Comparison of ENCODE assay signal across 13 mouse cellular contexts in genomic region chr12:21330961-21331576, GRCm38 (mm10). TPM values are rescaled to one million over a fixed set of nuclear protein-coding genes. Genes with fewer than 3 reads are reported as not detected.
A peak's percentile ranks its signal among the peaks of the same experiment; 100 is the strongest.
DNase-seq lines count a peak whose midpoint lies in the region; ATAC-seq and TF ChIP-seq lines count a peak whose summit lies in the region.
"Had no signal": no experiment of that assay in that cellular context is flagged by ENCODE, and none has a peak within 500 bp of the region (broad histone marks: within the 10 kb centered on the region; RNA-seq: fewer than 3 reads in every experiment).

No protein-coding gene starts in this region.

- H3K4me2 ChIP-seq in heart, embryonic 11.5 days, result no peak overlapping the region
- H3K4me2 ChIP-seq: intestine, embryonic 15.5 days had no signal

- no peak overlapping the region for H3K4me3 ChIP-seq in heart, adult 2 months
- no peak overlapping the region for H3K4me3 ChIP-seq in heart, embryonic 11.5 days (ENCODE audit: low read depth, low read length)
- H3K4me3 ChIP-seq: intestine, embryonic 15.5 days had no signal

- 56% methylated on average over 10 of the region's 10 CpGs for WGBS in heart, adult 2 months
- 91% methylated on average over 10 of the region's 10 CpGs for WGBS in heart, embryonic 11.5 days (ENCODE audit: insufficient replicate concordance)

- H3K79me2 ChIP-seq in heart, adult 2 months (replicated peaks; ENCODE audit: control insufficient read depth, insufficient read depth, low read length), result no peaks in the 10 kb centered on the region

- no peak for ATAC-seq in heart, embryonic 11.5 days (replicated peaks; ENCODE audit: insufficient number of reproducible peaks, low FRiP score, low TSS enrichment)
- ATAC-seq: forebrain, embryonic 16.5 days; intestine, embryonic 15.5 days had no signal

- DNase-seq in heart, adult 2 months, result peak in 1 of 2 experiments; percentile 35
- peak; percentile 31 to 66 for DNase-seq in frontal cortex, adult 2 months (ENCODE audit: extremely low spot score in 1 of 2, low spot score in 1 of 2)
- DNase-seq in heart, postnatal 10 days, result peak; percentile 34 to 46
- DNase-seq in right cerebral cortex, postnatal 25 days, result peak; percentile 52
- DNase-seq in urinary bladder, adult 18-20 months (ENCODE audit: low spot score in 2 of 2), result no peak
- no peak for DNase-seq in adrenal gland, adult 18-20 months (ENCODE audit: low spot score in 2 of 2)
- no peak for DNase-seq in layer of hippocampus, postnatal 10 days (ENCODE audit: low spot score in 2 of 2)
- DNase-seq: B cell, adult 2 months; cerebellum, adult 2 months; lung, adult 2 months had no signal

- H3K9ac ChIP-seq in heart, adult 2 months (ENCODE audit: low read depth, low read length), result no peak overlapping the region
- H3K9ac ChIP-seq in heart, embryonic 11.5 days (ENCODE audit: low read depth, low read length), result no peak overlapping the region
- H3K9ac ChIP-seq: intestine, embryonic 15.5 days had no signal

- no peak for TF ChIP-seq POLR2A in heart, adult 2 months (IDR thresholded peaks at IDR 0.05; ENCODE audit: insufficient read depth, low read depth, low read length)

- H3K36me3 ChIP-seq in heart, adult 2 months (ENCODE audit: control insufficient read depth, insufficient read depth, low read length), result peaks cover 7% of the 10 kb centered on the region
- peaks cover 22% of the 10 kb centered on the region for H3K36me3 ChIP-seq in heart, embryonic 11.5 days (ENCODE audit: control insufficient read depth, insufficient read depth, low read length)

- intact Hi-C loops in heart, adult 2 months (cut with DNase I), result no loop called here
- intact Hi-C loops in heart, postnatal 10 days (cut with DNase I), result no loop called here

- no peaks in the 10 kb centered on the region for H3K9me3 ChIP-seq in heart, embryonic 11.5 days (replicated peaks; ENCODE audit: control insufficient read depth, low read length)
- H3K9me3 ChIP-seq: intestine, embryonic 15.5 days had no signal

- H3K4me1 ChIP-seq in heart, adult 2 months (ENCODE audit: control insufficient read depth, insufficient read depth, low read length), result peaks cover 1% of the 10 kb centered on the region; the same call in 1 of the 2 replicates
- 0 out of 2 replicates have a peak, but pooled peaks cover 2% of the 10 kb centered on the region for H3K4me1 ChIP-seq in heart, embryonic 11.5 days (ENCODE audit: control insufficient read depth, insufficient read depth, low read length)
- H3K4me1 ChIP-seq: intestine, embryonic 15.5 days had no signal

- no peak for TF ChIP-seq EP300 in heart, adult 2 months (IDR thresholded peaks at IDR 0.05; ENCODE audit: insufficient read depth, low read depth, low read length)

- no peak for TF ChIP-seq CTCF in heart, adult 2 months (IDR thresholded peaks at IDR 0.05)

- peak overlapping the region; percentile 31; the same call in 1 of the 2 replicates for H3K27ac ChIP-seq in heart, adult 2 months
- H3K27ac ChIP-seq in heart, embryonic 11.5 days (ENCODE audit: low read depth, low read length), result no peak overlapping the region
- H3K27ac ChIP-seq: intestine, embryonic 15.5 days had no signal

- H3K27me3 ChIP-seq in heart, adult 2 months (ENCODE audit: control insufficient read depth, insufficient read depth, low read length), result no peaks in the 10 kb centered on the region
- no peaks in the 10 kb centered on the region for H3K27me3 ChIP-seq in heart, embryonic 11.5 days (ENCODE audit: control insufficient read depth, insufficient read depth, low read length)
- H3K27me3 ChIP-seq: intestine, embryonic 15.5 days had no signal

RNA-seq across cellular contexts. Expression of gene Iah1, which starts 14.9 kb away (rescaled TPM):
- total RNA-seq in heart, adult 2 months (2021), result 10 to 100 TPM; 12.6 to 13.5 TPM
- polyA plus RNA-seq in heart, adult 2 months (2012; rRNA removed), result 28.4 and 30.5 TPM in 2 replicates
- polyA plus RNA-seq in heart, embryonic 11.5 days (2014; fragmentation: Nextera tagmentation; extraction: Ambion mirVana), result 42.9 and 50.2 TPM in 2 replicates
- polyA plus RNA-seq in frontal cortex, adult 2 months (2012; rRNA removed), result 22.8 and 25.2 TPM in 2 replicates
- 10 to 100 TPM; 26.7 to 28.0 TPM for total RNA-seq in heart, postnatal 10 days (2021)
- total RNA-seq in adrenal gland, adult 18-20 months (2021), result 10 to 100 TPM; 51.0 to 60.2 TPM
- total RNA-seq in layer of hippocampus, postnatal 10 days (2021), result 10 to 100 TPM; 17.8 to 20.6 TPM

RNA-seq across cellular contexts. Expression of gene Adam17, which starts 42.4 kb away (rescaled TPM):
- 10 to 100 TPM; 39.2 to 43.8 TPM for total RNA-seq in heart, adult 2 months (2021)
- polyA plus RNA-seq in heart, adult 2 months (2012; rRNA removed), result 27.9 and 81.6 TPM in 2 replicates
- polyA plus RNA-seq in heart, embryonic 11.5 days (2014; fragmentation: Nextera tagmentation; extraction: Ambion mirVana), result 28.7 and 36.0 TPM in 2 replicates
- polyA plus RNA-seq in frontal cortex, adult 2 months (2012; rRNA removed), result 16.9 and 20.2 TPM in 2 replicates
- total RNA-seq in heart, postnatal 10 days (2021), result 10 to 100 TPM; 49.9 to 59.8 TPM
- 10 to 100 TPM; 34.2 to 41.0 TPM for total RNA-seq in adrenal gland, adult 18-20 months (2021)
- total RNA-seq in layer of hippocampus, postnatal 10 days (2021), result 10 to 100 TPM; 21.5 to 26.4 TPM

RNA-seq across cellular contexts. Expression of gene Itgb1bp1, which starts 45.0 kb away (rescaled TPM):
- 10 to 100 TPM; 42.4 to 50.6 TPM for total RNA-seq in heart, adult 2 months (2021)
- polyA plus RNA-seq in heart, adult 2 months (2012; rRNA removed), result 15.2 and 26.8 TPM in 2 replicates
- polyA plus RNA-seq in heart, embryonic 11.5 days (2014; fragmentation: Nextera tagmentation; extraction: Ambion mirVana), result 36.6 and 41.6 TPM in 2 replicates
- polyA plus RNA-seq in frontal cortex, adult 2 months (2012; rRNA removed), result 27.2 and 29.5 TPM in 2 replicates
- 10 to 100 TPM; 39.6 to 42.4 TPM for total RNA-seq in heart, postnatal 10 days (2021)
- 10 to 100 TPM; 59.5 to 90.4 TPM for total RNA-seq in adrenal gland, adult 18-20 months (2021)
- 10 to 100 TPM; 39.5 to 43.0 TPM for total RNA-seq in layer of hippocampus, postnatal 10 days (2021)

RNA-seq across cellular contexts. Expression of gene Cpsf3, which starts 45.9 kb away (rescaled TPM):
- 10 to 100 TPM; 32.5 to 39.0 TPM for total RNA-seq in heart, adult 2 months (2021)
- 19.3 and 30.8 TPM in 2 replicates for polyA plus RNA-seq in heart, adult 2 months (2012; rRNA removed)
- 80.7 and 88.5 TPM in 2 replicates for polyA plus RNA-seq in heart, embryonic 11.5 days (2014; fragmentation: Nextera tagmentation; extraction: Ambion mirVana)
- polyA plus RNA-seq in frontal cortex, adult 2 months (2012; rRNA removed), result 66.2 and 74.1 TPM in 2 replicates
- total RNA-seq in heart, postnatal 10 days (2021), result 10 to 100 TPM; 42.9 to 46.0 TPM
- 10 to 100 TPM; 42.4 to 59.8 TPM for total RNA-seq in adrenal gland, adult 18-20 months (2021)
- total RNA-seq in layer of hippocampus, postnatal 10 days (2021), result 10 to 100 TPM; 53.1 to 56.8 TPM

Comparison
In these comparisons a context has a peak if more than half of its experiments do, and no peak if none do; other contexts are left out.
1. DNase-seq: peak in frontal cortex, adult 2 months (2 of 2), heart, postnatal 10 days (2 of 2) and right cerebral cortex, postnatal 25 days (single experiment); none in urinary bladder, adult 18-20 months (0 of 2), adrenal gland, adult 18-20 months (0 of 2) and layer of hippocampus, postnatal 10 days (0 of 2).